Mouse (Mus musculus) heart, postnatal 0 days (tissue): Measurements from ENCODE around the gene Nfia. TPM values are rescaled to one million over a fixed set of nuclear protein-coding genes. Genes with fewer than 3 reads are reported as not detected.

Source experiments
- ATAC-seq: fragments of 200-750 bp; cut with Nextera tagmentation; 2 replicates; pipeline ENCODE4 v1.8.0; 2017; ENCODE audit warnings: low read depth, moderate number of reproducible peaks, moderate library complexity; ENCODE audit not compliant: insufficient read depth
- DNase-seq: peaks from one replicate; pipeline ENCODE4 v3.0.0-alpha.2; 2016; ENCODE audit warnings: low spot score
- H3K27ac ChIP-seq: fragments of 300-500 bp; sonication (generic); 2 replicates; pipeline ENCODE4 v1.5.1; 2014; ENCODE audit warnings: low read depth, mild to moderate bottlenecking
- H3K27me3 ChIP-seq: fragments of 300-500 bp; sonication (generic); 2 replicates; pipeline ENCODE4 v1.6.1; 2014; ENCODE audit warnings: low read length, mixed read lengths; ENCODE audit not compliant: control insufficient read depth, insufficient read depth
- H3K36me3 ChIP-seq: fragments of 300-500 bp; sonication (generic); replicated peaks from 2 replicates; pipeline ENCODE4 v1.6.1; 2014; ENCODE audit warnings: low read length, mixed read lengths; ENCODE audit not compliant: control insufficient read depth, insufficient read depth
- H3K4me1 ChIP-seq: fragments of 300-500 bp; sonication (generic); 2 replicates; pipeline ENCODE4 v1.6.1; 2014; ENCODE audit warnings: antibody characterized with exemption; ENCODE audit not compliant: control insufficient read depth, insufficient read depth
- H3K4me2 ChIP-seq: fragments of 300-500 bp; sonication (generic); 2 replicates; pipeline ENCODE4 v1.6.1; 2014; ENCODE audit warnings: low read depth, mild to moderate bottlenecking, low read length, moderate library complexity
- H3K4me3 ChIP-seq: fragments of 300-500 bp; sonication (generic); 2 replicates; pipeline ENCODE4 v1.5.1; 2014; ENCODE audit warnings: low read depth, low read length
- H3K9ac ChIP-seq: fragments of 300-500 bp; sonication (generic); replicated peaks from 2 replicates; pipeline ENCODE4 v1.6.1; 2014; ENCODE audit warnings: low read depth, low read length, mixed read lengths
- H3K9me3 ChIP-seq: fragments of 300-500 bp; sonication (generic); replicated peaks from 2 replicates; pipeline ENCODE4 v1.6.1; 2016; ENCODE audit warnings: low read length; ENCODE audit not compliant: control insufficient read depth
- CTCF ChIP-seq: IDR thresholded peaks from 2 replicates; pipeline ENCODE4 v1.5.1; 2016; ENCODE audit warnings: antibody characterized with exemption, control low read depth, low read depth
- EP300 ChIP-seq: IDR thresholded peaks from 2 replicates; pipeline ENCODE4 v1.6.1; 2016; ENCODE audit warnings: antibody characterized with exemption, low read depth
- WGBS: fragments of 180-500 bp; shearing (Covaris S2); extraction: QIAGEN DNeasy Blood & Tissue Kit; methylation state at CpG from one replicate; pipeline ENCODE4 v1.1.7; 2014; 5-methylcytosine and 5-hydroxymethylcytosine counted together
- polyA plus RNA-seq: library from polyadenylated mRNA; unstranded; fragments of >200 nt; fragmentation: Nextera tagmentation; extraction: Ambion mirVana; gene quantifications from 2 replicates; pipeline ENCODE4 v1.2.1, GENCODE M21; 2015
- total RNA-seq: library from RNA; depleted of rRNA; stranded (reverse); fragments of >200 nt; gene quantifications from 2 replicates; pipeline ENCODE4 v1.2.3, GENCODE M21; 2014; ENCODE audit warnings: low replicate concordance

The Nfia gene
- total and polyA plus RNA-seq, 2 experiments from 2014 or later, result 53.8 to 114 TPM

GRCm38 (mm10) chr4:97886220-97886619 lies 113.7 kb downstream of the Nfia start:
- Histone ChIP-seq H3K9ac (no peak overlapping the region), H3K4me2 (no peak overlapping the region), H3K27ac (peak overlapping the region; percentile 66; the same call in 1 of the 2 replicates), H3K4me1 (peaks cover 25% of the 10 kb centered on the region), H3K4me3 (no peak overlapping the region), H3K9me3 (no peaks in the 10 kb centered on the region), H3K27me3 (no peaks in the 10 kb centered on the region), H3K36me3 (no peaks in the 10 kb centered on the region)
- TF ChIP-seq CTCF, result no peak
- no peak for TF ChIP-seq EP300
- no peak for ATAC-seq
- no peak for DNase-seq
- 85% methylated on average over 5 of the region's 5 CpGs for WGBS

DNA sequence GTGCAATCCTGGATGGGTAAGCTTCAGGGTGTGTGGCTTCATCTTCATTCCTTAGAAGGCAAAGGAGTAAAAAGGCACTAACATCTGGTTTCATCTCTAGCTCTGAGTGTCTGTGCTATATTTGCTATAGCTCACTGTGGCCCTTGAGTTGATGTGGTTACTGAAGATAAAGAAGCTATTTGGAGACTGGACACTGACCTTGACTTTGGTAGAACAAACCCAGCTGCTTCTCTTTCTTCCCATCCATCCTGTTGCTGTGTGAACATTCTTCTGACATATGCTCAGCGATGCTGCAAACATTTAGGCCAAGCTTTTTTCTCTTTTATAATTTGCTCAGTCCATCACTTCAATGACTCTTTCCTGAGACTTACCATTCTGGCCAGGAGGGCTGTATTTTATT lies 114.7 kb downstream of the Nfia start:
- peak overlapping the region; percentile 66 for H3K27ac ChIP-seq

DNA sequence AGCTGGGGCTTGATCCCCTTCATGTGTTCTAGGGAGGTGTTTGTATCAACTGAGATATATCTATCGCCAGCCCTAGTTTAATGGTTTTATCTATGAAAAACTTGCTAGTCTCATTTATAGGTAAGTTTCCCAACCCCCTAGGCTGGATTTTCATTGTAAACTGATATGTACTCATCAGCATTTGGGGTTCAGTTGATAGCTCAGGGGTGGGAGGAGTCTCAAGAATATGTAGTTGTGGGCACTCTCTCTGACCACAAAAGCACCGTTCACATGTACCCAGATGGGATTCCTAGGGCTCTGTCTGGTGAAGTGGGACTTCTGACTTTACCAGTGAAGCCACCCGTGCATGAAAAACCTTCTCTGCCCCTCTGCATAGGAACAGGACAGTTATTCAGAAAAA lies 118.5 kb downstream of the Nfia start:
- H3K27ac ChIP-seq, result peak overlapping the region; percentile 17; the same call in 1 of the 2 replicates
- peaks cover 29% of the 10 kb centered on the region for H3K4me1 ChIP-seq
- TF ChIP-seq EP300, result no peak
- no peak for TF ChIP-seq CTCF
- H3K9ac ChIP-seq, result no peak overlapping the region
- no peaks in the 10 kb centered on the region for H3K27me3 ChIP-seq
- H3K4me2 ChIP-seq, result no peak overlapping the region
- no peaks in the 10 kb centered on the region for H3K9me3 ChIP-seq
- DNase-seq, result no peak
- no peak for ATAC-seq
- H3K36me3 ChIP-seq, result no peaks in the 10 kb centered on the region
- H3K4me3 ChIP-seq, result no peak overlapping the region
- WGBS, result 73% methylated on average over 3 of the region's 3 CpGs

More for the DNA sequence above, 114.7 kb downstream of the Nfia start:
- H3K9me3 ChIP-seq, result no peaks in the 10 kb centered on the region
- DNase-seq (peak; percentile 68), ATAC-seq (peak; percentile 30; the same call in 1 of the 2 replicates)
- WGBS, result 45% methylated on average over 1 of the region's 1 CpGs
- TF ChIP-seq EP300 (no peak), CTCF (no peak)
- no peak overlapping the region for H3K9ac ChIP-seq
- no peaks in the 10 kb centered on the region for H3K27me3 ChIP-seq
- H3K4me3 ChIP-seq, result no peak overlapping the region
- H3K36me3 ChIP-seq, result no peaks in the 10 kb centered on the region
- peaks cover 23% of the 10 kb centered on the region for H3K4me1 ChIP-seq
- no peak overlapping the region; the same call in 1 of the 2 replicates for H3K4me2 ChIP-seq

GRCm38 (mm10) chr4:97891611-97892010 lies 119.1 kb downstream of the Nfia start:
- Histone ChIP-seq H3K9ac (no peak overlapping the region), H3K27ac (peak overlapping the region; percentile 17; the same call in 1 of the 2 replicates), H3K27me3 (no peaks in the 10 kb centered on the region), H3K4me1 (peaks cover 24% of the 10 kb centered on the region), H3K4me2 (no peak overlapping the region), H3K9me3 (no peaks in the 10 kb centered on the region), H3K36me3 (no peaks in the 10 kb centered on the region), H3K4me3 (no peak overlapping the region)
- WGBS, result 71% methylated on average over 1 of the region's 1 CpGs
- DNase-seq (no peak), ATAC-seq (no peak)
- TF ChIP-seq CTCF, result no peak
- no peak for TF ChIP-seq EP300

DNA sequence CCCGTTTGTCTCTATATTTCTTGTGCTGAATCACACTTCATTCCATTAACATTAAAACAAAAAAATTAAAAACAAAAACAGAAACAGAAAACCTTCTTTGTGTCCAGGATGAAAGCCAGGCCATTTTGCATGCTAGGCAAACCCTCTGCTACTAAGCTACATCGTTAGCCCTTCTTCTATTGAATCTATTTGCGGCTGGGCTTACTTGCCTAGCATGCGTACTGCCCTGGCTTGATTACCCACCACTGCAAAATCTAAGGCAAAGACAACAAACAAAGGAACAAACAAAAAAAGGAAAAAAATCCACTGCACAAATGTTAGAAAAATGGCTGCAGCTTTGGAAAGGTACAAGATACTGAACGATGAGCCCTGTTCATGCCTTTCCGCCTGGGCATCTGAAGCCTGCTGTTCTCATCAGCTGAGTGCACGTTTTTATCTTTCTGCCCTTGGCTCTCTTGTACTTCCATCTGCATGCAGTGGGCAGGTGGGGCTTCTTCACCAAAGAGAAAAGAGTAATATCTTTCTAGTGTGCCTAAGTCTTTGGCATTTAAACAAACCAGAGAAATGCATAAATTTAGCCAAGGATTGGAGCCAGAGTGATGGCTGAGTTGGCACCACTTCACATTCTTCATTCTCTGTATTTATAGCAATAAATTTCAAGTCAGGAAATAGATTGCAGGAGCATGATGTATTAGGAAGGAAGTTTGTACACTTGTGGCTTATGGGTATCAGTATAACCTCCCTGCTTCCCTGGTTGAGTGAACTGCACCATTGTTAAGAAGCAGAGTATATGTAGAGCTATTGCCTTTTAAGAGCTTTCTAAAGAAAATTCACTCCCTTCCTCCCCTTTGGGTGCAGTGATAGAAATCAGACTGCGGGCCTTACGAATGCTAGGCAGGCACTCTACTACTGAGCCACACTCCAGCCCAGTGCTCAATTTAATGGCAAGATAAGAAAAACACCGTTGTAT lies 121.7 kb downstream of the Nfia start:
- Histone ChIP-seq H3K4me1 (peaks cover 20% of the 10 kb centered on the region), H3K9me3 (no peaks in the 10 kb centered on the region), H3K4me2 (0 out of 2 replicates have a peak overlapping the region, but pooled peaks have one; percentile 9), H3K9ac (no peak overlapping the region), H3K27me3 (no peaks in the 10 kb centered on the region), H3K4me3 (no peak overlapping the region), H3K36me3 (no peaks in the 10 kb centered on the region), H3K27ac (peak overlapping the region; percentile 62)
- 45% methylated on average over 10 of the region's 10 CpGs for WGBS
- TF ChIP-seq EP300 (no peak), CTCF (no peak)
- ATAC-seq (peak; percentile 66), DNase-seq (peak; percentile 48)
